Mouse (Mus musculus): ENCODE data around the gene Rps23.

GRCm38 (mm10) chr13:90907376-90907775 is 15.4 kb upstream of the Rps23 start:
- TF ChIP-seq E2F4 (IDR thresholded peaks at IDR 0.05; ENCODE audit: insufficient read depth) = no peak
- TF ChIP-seq MYOD1 (IDR thresholded peaks at IDR 0.05; ENCODE audit: control insufficient read depth in 1 of 3, insufficient read length in 2 of 3, low read depth in 2 of 3) = no peak
- TF ChIP-seq POLR2A (IDR thresholded peaks at IDR 0.05; ENCODE audit: insufficient read length, low read depth) = no peak
- no peak for TF ChIP-seq TCF3 (IDR thresholded peaks at IDR 0.05; ENCODE audit: insufficient read length, low read depth)
- no peak for TF ChIP-seq TCF12 (IDR thresholded peaks at IDR 0.05; ENCODE audit: insufficient read depth, poor library complexity, severe bottlenecking)
- TF ChIP-seq USF1 (IDR thresholded peaks at IDR 0.05; ENCODE audit: low read depth) = no peak
- no peak for TF ChIP-seq MYOG (IDR thresholded peaks at IDR 0.05; ENCODE audit: control insufficient read depth in 1 of 3, insufficient read depth in 1 of 3, insufficient read length in 2 of 3, low read depth in 2 of 3)
- no peak for TF ChIP-seq SRF (IDR thresholded peaks at IDR 0.05; ENCODE audit: control insufficient read depth, insufficient read length, low read depth)
- no peak for TF ChIP-seq POLR2AphosphoS2 (IDR thresholded peaks at IDR 0.05; ENCODE audit: insufficient read length, low read depth)

Measured in myocyte (in vitro differentiated cells).